Mouse (Mus musculus): Measurements from ENCODE around the gene Macf1. TPM values are rescaled to one million over a fixed set of nuclear protein-coding genes. Genes with fewer than 3 reads are reported as not detected.

Gene Macf1
- polyA plus RNA-seq, 1 experiment: 88.5 TPM

DNA sequence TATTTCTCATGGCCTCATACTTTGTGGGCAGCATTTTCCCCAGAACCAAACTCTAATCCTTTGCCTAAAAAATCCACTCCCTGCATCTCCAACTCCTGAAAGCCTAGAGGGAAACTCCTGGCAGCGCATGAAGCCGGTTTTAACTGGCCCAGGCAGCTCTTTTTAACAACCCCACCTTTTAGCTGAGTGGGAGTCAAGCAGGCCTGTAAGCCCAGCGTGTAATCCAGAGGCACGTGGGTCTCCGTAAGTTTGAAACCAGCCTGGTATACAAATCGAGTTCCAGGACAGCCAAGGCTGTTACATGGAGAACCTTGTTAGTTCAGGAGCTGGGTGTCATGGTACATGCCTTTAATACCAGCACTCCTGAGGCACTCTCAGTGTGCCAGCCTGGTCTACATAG, 14.5 kb downstream of the Macf1 start:
- Histone ChIP-seq H3K4me2 (ENCODE audit: low read depth) (no peak overlapping the region), H3K27me3 (ENCODE audit: control insufficient read depth, insufficient read depth, insufficient read length) (no peaks in the 10 kb centered on the region), H3K36me3 (ENCODE audit: control insufficient read depth, insufficient read depth) (no peaks in the 10 kb centered on the region), H3K4me3 (no peak overlapping the region), H3ac (ENCODE audit: control insufficient read depth, insufficient read length) (no peak overlapping the region), H3K79me2 (ENCODE audit: control insufficient read depth, insufficient read depth) (peaks cover 8% of the 10 kb centered on the region)
- TF ChIP-seq POLR2AphosphoS2 (IDR thresholded peaks at IDR 0.05; ENCODE audit: insufficient read length, low read depth) (no peak), POLR2A (IDR thresholded peaks at IDR 0.05; ENCODE audit: insufficient read length, low read depth) (no peak), SRF (IDR thresholded peaks at IDR 0.05; ENCODE audit: control insufficient read depth, insufficient read length, low read depth) (no peak)

DNA sequence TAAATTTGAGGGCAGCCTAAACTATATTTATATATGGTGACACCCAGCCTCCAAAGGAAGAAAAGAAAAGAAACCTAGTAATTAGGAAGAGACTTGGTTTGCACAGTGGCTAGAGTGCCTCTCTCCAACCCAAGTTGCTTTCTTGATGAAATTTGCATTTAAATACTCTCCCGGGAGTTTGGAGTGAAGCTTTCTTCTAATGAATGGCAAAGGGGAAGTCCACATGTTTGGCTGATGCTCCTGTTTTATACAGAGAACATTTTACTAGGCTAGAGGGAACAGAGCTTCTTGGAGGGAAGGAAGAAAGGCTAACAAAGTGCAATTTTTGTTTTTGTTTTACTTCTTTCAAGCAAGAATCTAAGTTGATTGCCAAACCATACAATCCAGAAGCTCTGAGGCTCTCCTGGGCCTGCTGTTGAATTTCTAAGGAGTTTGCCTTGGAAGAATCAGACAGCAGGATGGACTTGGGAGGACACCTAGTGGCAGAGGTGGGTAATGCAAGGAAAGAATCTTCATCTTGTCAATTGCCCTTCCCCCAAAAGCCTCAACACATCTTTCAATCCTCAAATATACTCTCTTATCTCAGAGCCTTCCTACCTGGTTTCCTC, 16.8 kb downstream of the Macf1 start:
- Histone ChIP-seq H3K4me3 (no peak overlapping the region), H3K27me3 (ENCODE audit: control insufficient read depth, insufficient read depth, insufficient read length) (no peaks in the 10 kb centered on the region), H3K79me2 (ENCODE audit: control insufficient read depth, insufficient read depth) (peaks cover 26% of the 10 kb centered on the region), H3ac (ENCODE audit: control insufficient read depth, insufficient read length) (no peak overlapping the region), H3K36me3 (ENCODE audit: control insufficient read depth, insufficient read depth) (no peaks in the 10 kb centered on the region), H3K4me2 (ENCODE audit: low read depth) (no peak overlapping the region)
- TF ChIP-seq MYOG (IDR thresholded peaks at IDR 0.05; ENCODE audit: control insufficient read depth in 1 of 3, insufficient read depth in 1 of 3, insufficient read length in 2 of 3, low read depth in 2 of 3): no peak
- TF ChIP-seq TCF3 (IDR thresholded peaks at IDR 0.05; ENCODE audit: insufficient read length, low read depth): no peak
- no peak for TF ChIP-seq MYOD1 (IDR thresholded peaks at IDR 0.05; ENCODE audit: control insufficient read depth in 1 of 3, insufficient read length in 2 of 3, low read depth in 2 of 3)
- no peak for TF ChIP-seq CEBPB (IDR thresholded peaks at IDR 0.05; ENCODE audit: insufficient read depth, poor library complexity, severe bottlenecking)
- no peak for TF ChIP-seq SRF (IDR thresholded peaks at IDR 0.05; ENCODE audit: control insufficient read depth, insufficient read length, low read depth)
- no peak for TF ChIP-seq POLR2A (IDR thresholded peaks at IDR 0.05; ENCODE audit: insufficient read length, low read depth)
- TF ChIP-seq REST (IDR thresholded peaks at IDR 0.05; ENCODE audit: insufficient read depth, insufficient read length): no peak
- no peak for TF ChIP-seq MAX (IDR thresholded peaks at IDR 0.05; ENCODE audit: low read depth)
- TF ChIP-seq E2F4 (IDR thresholded peaks at IDR 0.05; ENCODE audit: insufficient read depth): no peak
- no peak for TF ChIP-seq TCF12 (IDR thresholded peaks at IDR 0.05; ENCODE audit: insufficient read depth, poor library complexity, severe bottlenecking)
- no peak for TF ChIP-seq USF1 (IDR thresholded peaks at IDR 0.05; ENCODE audit: low read depth)
- TF ChIP-seq POLR2AphosphoS2 (IDR thresholded peaks at IDR 0.05; ENCODE audit: insufficient read length, low read depth): no peak

GRCm38 (mm10) chr4:123666517-123666916, 17.6 kb downstream of the Macf1 start:
- Histone ChIP-seq H3K27me3 (ENCODE audit: control insufficient read depth, insufficient read depth, insufficient read length) (no peaks in the 10 kb centered on the region), H3K4me2 (ENCODE audit: low read depth) (no peak overlapping the region), H3K4me3 (no peak overlapping the region), H3K36me3 (ENCODE audit: control insufficient read depth, insufficient read depth) (no peaks in the 10 kb centered on the region), H3ac (ENCODE audit: control insufficient read depth, insufficient read length) (no peak overlapping the region), H3K79me2 (ENCODE audit: control insufficient read depth, insufficient read depth) (peaks cover 34% of the 10 kb centered on the region)
- TF ChIP-seq TCF3 (IDR thresholded peaks at IDR 0.05; ENCODE audit: insufficient read length, low read depth): no peak
- TF ChIP-seq CEBPB (IDR thresholded peaks at IDR 0.05; ENCODE audit: insufficient read depth, poor library complexity, severe bottlenecking): no peak
- no peak for TF ChIP-seq MAX (IDR thresholded peaks at IDR 0.05; ENCODE audit: low read depth)
- no peak for TF ChIP-seq POLR2A (IDR thresholded peaks at IDR 0.05; ENCODE audit: insufficient read length, low read depth)
- TF ChIP-seq REST (IDR thresholded peaks at IDR 0.05; ENCODE audit: insufficient read depth, insufficient read length): no peak
- TF ChIP-seq USF1 (IDR thresholded peaks at IDR 0.05; ENCODE audit: low read depth): no peak
- TF ChIP-seq POLR2AphosphoS2 (IDR thresholded peaks at IDR 0.05; ENCODE audit: insufficient read length, low read depth): no peak

- H3K36me3 ChIP-seq (ENCODE audit: control insufficient read depth, insufficient read depth): no peaks in the 10 kb centered on the region
- H3K27me3 ChIP-seq (ENCODE audit: control insufficient read depth, insufficient read depth, insufficient read length): no peaks in the 10 kb centered on the region
- H3K4me2 ChIP-seq (ENCODE audit: low read depth): peak overlapping the region; percentile 99
- peak overlapping the region; percentile 41 for H3K4me3 ChIP-seq
- H3K79me2 ChIP-seq (ENCODE audit: control insufficient read depth, insufficient read depth): peaks cover 42% of the 10 kb centered on the region
- peak overlapping the region; percentile 97 for H3ac ChIP-seq (ENCODE audit: control insufficient read depth, insufficient read length)
- no peak for TF ChIP-seq USF1 (IDR thresholded peaks at IDR 0.05; ENCODE audit: low read depth)
- no peak for TF ChIP-seq E2F4 (IDR thresholded peaks at IDR 0.05; ENCODE audit: insufficient read depth)
- no peak for TF ChIP-seq TCF3 (IDR thresholded peaks at IDR 0.05; ENCODE audit: insufficient read length, low read depth)
- no peak for TF ChIP-seq MYOD1 (IDR thresholded peaks at IDR 0.05; ENCODE audit: control insufficient read depth in 1 of 3, insufficient read length in 2 of 3, low read depth in 2 of 3)
- TF ChIP-seq MAX (IDR thresholded peaks at IDR 0.05; ENCODE audit: low read depth): no peak
- TF ChIP-seq POLR2A (IDR thresholded peaks at IDR 0.05; ENCODE audit: insufficient read length, low read depth): no peak
- TF ChIP-seq TCF12 (IDR thresholded peaks at IDR 0.05; ENCODE audit: insufficient read depth, poor library complexity, severe bottlenecking): no peak
- no peak for TF ChIP-seq MYOG (IDR thresholded peaks at IDR 0.05; ENCODE audit: control insufficient read depth in 1 of 3, insufficient read depth in 1 of 3, insufficient read length in 2 of 3, low read depth in 2 of 3)
- TF ChIP-seq SRF (IDR thresholded peaks at IDR 0.05; ENCODE audit: control insufficient read depth, insufficient read length, low read depth): no peak
- TF ChIP-seq REST (IDR thresholded peaks at IDR 0.05; ENCODE audit: insufficient read depth, insufficient read length): no peak
These were observed 18.4 kb downstream of the Macf1 start for GRCm38 (mm10) chr4:123665681-123666278.
